Mouse (Mus musculus) adrenal gland, adult 18-20 months (tissue): Measurements from ENCODE around the gene Aldh3b1. TPM values are rescaled to one million over a fixed set of nuclear protein-coding genes. Genes with fewer than 3 reads are reported as not detected.

Source experiments
- DNase-seq, 2 experiments: peaks; one replicate each; pipeline ENCODE4 v3.0.0; 2021 to 2022; ENCODE audit warnings: low spot score in 2 of 2
- total RNA-seq, 2 experiments: library from RNA; stranded (reverse); gene quantifications; 1 replicate in 1 of 2; 2 replicates in 1 of 2; pipeline ENCODE4 v1.2.3; 2021

Gene Aldh3b1
- total RNA-seq, 2 experiments from 2014 or later = 14.4 to 169 TPM

- no peak for DNase-seq
Measured at GRCm38 (mm10) chr19:3945872-3946564, 16.4 kb upstream of the Aldh3b1 start.

- DNase-seq = no peak
Measured at GRCm38 (mm10) chr19:3942986-3943735, 13.6 kb upstream of the Aldh3b1 start.

- DNase-seq = no peak
Measured at GRCm38 (mm10) chr19:3942315-3942714, 12.7 kb upstream of the Aldh3b1 start.

- peak; percentile 63 to 64 for DNase-seq
Measured at GRCm38 (mm10) chr19:3935896-3936850, 6.6 kb upstream of the Aldh3b1 start.

- peak; percentile 72 to 78 for DNase-seq
Measured at GRCm38 (mm10) chr19:3935032-3935895, 5.7 kb upstream of the Aldh3b1 start, which contains the start of gene Unc93b1. Unc93b1 (plus strand) TSS chr19:3935186.

- DNase-seq = no peak
Measured at GRCm38 (mm10) chr19:3931716-3932115, 2.1 kb upstream of the Aldh3b1 start.

GRCm38 (mm10) chr19:3930262-3931057 is 852 bp upstream of the Aldh3b1 start:
- DNase-seq = no peak

GRCm38 (mm10) chr19:3928779-3929178 is 829 bp downstream of the Aldh3b1 start:
- DNase-seq = peak in 1 of 2 experiments; percentile 19

GRCm38 (mm10) chr19:3927989-3928388 is 1.6 kb downstream of the Aldh3b1 start:
- DNase-seq = peak in 1 of 2 experiments; percentile 21

- no peak for DNase-seq
Measured at GRCm38 (mm10) chr19:3926685-3927084, 2.9 kb downstream of the Aldh3b1 start.

- no peak for DNase-seq
Measured at GRCm38 (mm10) chr19:3926279-3926678, 3.3 kb downstream of the Aldh3b1 start.

GRCm38 (mm10) chr19:3925859-3926258 is 3.7 kb downstream of the Aldh3b1 start:
- DNase-seq = no peak

GRCm38 (mm10) chr19:3924868-3925267 is 4.7 kb downstream of the Aldh3b1 start:
- DNase-seq = no peak

GRCm38 (mm10) chr19:3924190-3924589 is 5.4 kb downstream of the Aldh3b1 start:
- no peak for DNase-seq

- DNase-seq = no peak
Measured at GRCm38 (mm10) chr19:3923586-3923985, 6.0 kb downstream of the Aldh3b1 start.

- DNase-seq = no peak
Measured at GRCm38 (mm10) chr19:3922661-3923371, 6.8 kb downstream of the Aldh3b1 start.

GRCm38 (mm10) chr19:3919928-3920327 is 9.7 kb downstream of the Aldh3b1 start:
- no peak for DNase-seq

- no peak for DNase-seq
Measured at GRCm38 (mm10) chr19:3916727-3917126, 12.9 kb downstream of the Aldh3b1 start.

GRCm38 (mm10) chr19:3914535-3914934 is 15.1 kb downstream of the Aldh3b1 start:
- DNase-seq = no peak
